Mouse (Mus musculus) liver, adult 10 weeks (tissue): ENCODE data around the gene Olfr1380. TPM values are rescaled to one million over a fixed set of nuclear protein-coding genes. Genes with fewer than 3 reads are reported as not detected.

Experiments used
- polyA plus RNA-seq: library from polyadenylated mRNA; stranded (reverse); fragments of 350-450 nt; fragmentation: Illumina TruSeq; extraction: RNeasy Lipid Tissue Mini Kit (QIAGEN cat#74804); gene quantifications from one replicate; pipeline ENCODE4 v1.2.3, GENCODE M21; 2014; ENCODE audit warnings: low read depth, low replicate concordance

Olfr1380 gene
- polyA plus RNA-seq, result not detected

GRCm38 (mm10) chr11:49556578-49556977 lies at the start of gene Olfr1380:
Gene Olfr1380 (plus strand): TSS chr11:49556878.

GRCm38 (mm10) chr11:49519348-49519747 lies 37.3 kb upstream of the Olfr1380 start, which contains the start of gene Olfr1383:
Gene Olfr1383 (plus strand): TSS chr11:49519648.

DNA sequence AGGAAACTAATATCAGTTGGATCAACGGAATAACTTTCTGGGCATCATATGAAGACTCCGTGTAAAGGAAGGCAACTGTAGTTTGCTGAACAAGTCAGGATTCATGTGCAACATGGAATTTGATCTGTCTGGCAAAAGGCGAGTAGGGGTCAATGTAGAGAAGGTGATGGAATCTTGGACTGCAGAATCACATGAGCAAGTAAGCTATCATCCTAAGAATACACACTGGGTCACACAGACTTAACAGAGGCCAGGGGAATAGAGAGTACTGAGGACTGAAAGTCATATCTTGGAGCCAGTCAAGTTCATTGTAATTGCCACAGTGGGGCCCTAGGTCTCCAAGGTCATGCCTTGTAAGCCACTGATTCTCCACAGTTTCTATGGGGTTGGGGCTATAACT lies 28.7 kb upstream of the Olfr1380 start, which contains the start of gene Olfr1382:
TSS of gene Olfr1382 (plus strand) at position 301 of the 400 bp plus-strand sequence.

DNA sequence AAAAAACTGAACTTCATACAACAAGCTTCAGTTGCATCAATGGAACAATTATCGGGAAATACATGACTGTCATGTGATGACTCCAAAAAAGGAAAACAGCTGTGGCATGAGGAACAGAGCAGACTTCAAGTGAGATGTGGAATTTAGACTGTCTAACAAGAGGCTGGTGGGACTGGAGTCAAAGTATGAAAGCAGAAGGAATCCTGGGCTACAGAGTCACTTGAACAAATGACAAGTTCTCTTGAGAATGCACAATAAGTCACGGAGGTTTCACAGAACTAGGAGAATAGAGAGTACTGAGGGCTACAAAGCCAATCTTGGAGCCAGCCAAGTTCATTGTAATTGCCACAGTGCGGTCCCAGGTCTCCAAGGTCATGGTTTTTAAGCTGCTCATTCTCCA lies 13.5 kb upstream of the Olfr1380 start, which contains the start of gene Olfr1381:
TSS of gene Olfr1381 (plus strand) at position 301 of the 400 bp plus-strand sequence.

GRCm38 (mm10) chr11:49608938-49609867 lies 52.5 kb downstream of the Olfr1380 start, which contains the start of gene Flt4:
Gene Flt4 (plus strand): TSS chr11:49609263.

Other genes starting within 250 kb of the Olfr1380 start
- not detected for gene Olfr1391, start 234.1 kb upstream of the Olfr1380 start, polyA plus RNA-seq
- not detected for gene Olfr1390, start 221.7 kb upstream of the Olfr1380 start, polyA plus RNA-seq
- not detected for gene Olfr1389, start 133.8 kb upstream of the Olfr1380 start, polyA plus RNA-seq
- not detected for gene Olfr1388, start 120.3 kb upstream of the Olfr1380 start, polyA plus RNA-seq
- gene Olfr1387, start 101.5 kb upstream of the Olfr1380 start, polyA plus RNA-seq, result not detected
- gene Olfr1386, start 91.8 kb upstream of the Olfr1380 start, polyA plus RNA-seq, result not detected
- not detected for gene Olfr1385, start 67.8 kb upstream of the Olfr1380 start, polyA plus RNA-seq
- not detected for gene Olfr1384, start 50.2 kb upstream of the Olfr1380 start, polyA plus RNA-seq
- not detected for gene Olfr1383, start 37.2 kb upstream of the Olfr1380 start, polyA plus RNA-seq
- not detected for gene Olfr1382, start 28.6 kb upstream of the Olfr1380 start, polyA plus RNA-seq
- not detected for gene Olfr1381, start 13.4 kb upstream of the Olfr1380 start, polyA plus RNA-seq
- gene Flt4, start 52.4 kb downstream of the Olfr1380 start, polyA plus RNA-seq, result 1.8 TPM
- not detected for gene Scgb3a1, start 106.7 kb downstream of the Olfr1380 start, polyA plus RNA-seq
- 51.0 TPM for gene Cnot6, start 155.8 kb downstream of the Olfr1380 start, polyA plus RNA-seq
- 0.29 TPM for gene Gfpt2, start 237.3 kb downstream of the Olfr1380 start, polyA plus RNA-seq